Mouse (Mus musculus) layer of hippocampus, postnatal 25 days (tissue): ENCODE data around the gene Tub. TPM values are rescaled to one million over a fixed set of nuclear protein-coding genes. Genes with fewer than 3 reads are reported as not detected.

Source experiments
- DNase-seq, 2 experiments: peaks; one replicate each; pipeline ENCODE4 v3.0.0; 2022; ENCODE audit warnings: mixed read lengths in 2 of 2, low spot score in 1 of 2; ENCODE audit errors: extremely low spot score in 1 of 2
- total RNA-seq, 2 experiments: library from RNA; stranded (reverse); gene quantifications; 2 replicates each; pipeline ENCODE4 v1.2.3; 2021

The Tub gene
- total RNA-seq, 2 experiments from 2014 or later: 159 to 187 TPM

DNA sequence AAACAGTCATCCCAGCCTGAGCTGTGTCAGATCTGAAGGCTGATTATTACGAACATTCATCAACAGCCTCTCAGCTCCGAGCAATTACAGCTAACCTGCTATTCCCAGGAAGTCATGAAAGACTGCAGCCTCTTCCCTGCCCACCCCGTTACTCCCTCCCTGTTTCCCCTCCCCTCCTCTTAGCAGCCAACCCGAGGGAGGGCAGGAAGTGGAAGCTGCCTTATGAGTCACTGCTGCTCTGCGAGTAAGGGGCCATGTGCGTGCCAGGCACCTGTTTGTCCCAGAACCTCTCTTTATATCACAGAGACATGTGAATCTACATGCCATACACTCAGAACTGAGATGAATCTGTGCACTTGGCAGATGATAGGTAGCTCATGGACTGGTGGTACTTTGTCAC lies 18.1 kb downstream of the Tub start:
- no peak for DNase-seq

DNA sequence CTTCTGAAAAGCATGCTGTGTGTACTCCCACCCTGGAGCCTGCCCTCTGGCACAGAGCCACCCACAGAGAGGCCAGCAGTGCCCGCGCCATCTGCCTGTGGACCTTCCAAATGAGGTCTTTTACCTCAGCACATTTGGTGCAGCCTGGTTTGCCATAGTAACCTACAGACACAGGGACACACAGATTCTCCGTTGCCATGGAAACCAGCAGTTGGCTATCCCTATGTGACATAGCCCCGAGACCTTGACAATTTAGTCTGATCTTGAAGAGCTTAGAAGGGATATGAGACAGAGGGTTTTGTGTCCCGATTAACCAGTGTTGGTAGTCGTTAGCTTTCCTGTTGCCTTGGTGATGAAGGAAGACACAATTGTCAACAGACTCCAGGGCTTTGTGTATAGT lies 22.1 kb downstream of the Tub start:
- no peak for DNase-seq

GRCm38 (mm10) chr7:108985934-108986708 lies 36.0 kb downstream of the Tub start:
- DNase-seq: no peak

GRCm38 (mm10) chr7:108991207-108991606 lies 41.1 kb downstream of the Tub start:
- no peak for DNase-seq

DNA sequence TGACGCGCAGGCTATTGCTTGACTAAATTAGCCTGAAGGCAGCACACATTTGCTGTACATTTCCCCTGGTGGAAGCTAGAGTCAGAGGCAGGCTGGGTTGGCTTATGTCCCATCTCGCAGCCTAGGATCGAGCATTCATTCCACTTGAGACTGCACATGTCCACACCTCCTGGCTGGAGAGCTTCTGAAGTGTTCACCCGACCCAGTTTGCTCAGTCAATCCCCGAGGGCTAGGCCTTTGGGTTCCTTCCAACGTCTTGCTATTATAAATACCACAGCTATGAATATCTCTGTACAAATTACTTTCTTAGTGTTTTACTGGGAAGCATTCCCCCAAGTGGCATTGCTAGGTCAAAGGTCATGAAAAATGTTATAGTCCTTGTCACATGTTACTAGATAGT lies 43.1 kb downstream of the Tub start:
- DNase-seq: no peak

- DNase-seq: no peak
Observed at GRCm38 (mm10) chr7:108993881-108994291, 43.7 kb downstream of the Tub start.

GRCm38 (mm10) chr7:108996156-108996555 lies 46.0 kb downstream of the Tub start:
- no peak for DNase-seq

GRCm38 (mm10) chr7:109000315-109000954 lies 50.3 kb downstream of the Tub start:
- DNase-seq: no peak

DNA sequence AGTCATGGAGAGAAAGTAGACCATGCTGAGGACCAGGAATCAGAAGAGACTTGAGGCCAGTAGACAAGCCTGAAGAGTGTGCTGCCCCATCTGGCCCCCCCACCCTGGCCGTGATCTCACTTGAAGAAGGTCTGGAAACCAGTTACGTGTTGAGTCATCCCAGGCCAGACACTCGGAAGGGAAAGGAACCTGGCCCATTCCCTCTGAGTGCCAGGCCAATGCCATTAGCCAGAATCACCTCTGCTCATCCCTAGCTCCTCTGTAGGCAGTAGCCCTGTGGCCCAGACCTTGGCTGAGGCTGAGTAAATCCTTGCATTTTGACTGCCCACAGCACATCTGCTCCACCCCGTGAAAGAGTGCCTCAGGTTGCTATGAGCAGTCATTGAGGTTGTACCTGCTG lies 51.8 kb downstream of the Tub start:
- no peak for DNase-seq

- no peak for DNase-seq
Observed at GRCm38 (mm10) chr7:109003653-109004052, 53.5 kb downstream of the Tub start.

- DNase-seq: no peak
Observed at GRCm38 (mm10) chr7:109009260-109009659, 59.1 kb downstream of the Tub start.

GRCm38 (mm10) chr7:109010720-109011595 lies 60.8 kb downstream of the Tub start:
- DNase-seq: peak; percentile 54 to 62

DNA sequence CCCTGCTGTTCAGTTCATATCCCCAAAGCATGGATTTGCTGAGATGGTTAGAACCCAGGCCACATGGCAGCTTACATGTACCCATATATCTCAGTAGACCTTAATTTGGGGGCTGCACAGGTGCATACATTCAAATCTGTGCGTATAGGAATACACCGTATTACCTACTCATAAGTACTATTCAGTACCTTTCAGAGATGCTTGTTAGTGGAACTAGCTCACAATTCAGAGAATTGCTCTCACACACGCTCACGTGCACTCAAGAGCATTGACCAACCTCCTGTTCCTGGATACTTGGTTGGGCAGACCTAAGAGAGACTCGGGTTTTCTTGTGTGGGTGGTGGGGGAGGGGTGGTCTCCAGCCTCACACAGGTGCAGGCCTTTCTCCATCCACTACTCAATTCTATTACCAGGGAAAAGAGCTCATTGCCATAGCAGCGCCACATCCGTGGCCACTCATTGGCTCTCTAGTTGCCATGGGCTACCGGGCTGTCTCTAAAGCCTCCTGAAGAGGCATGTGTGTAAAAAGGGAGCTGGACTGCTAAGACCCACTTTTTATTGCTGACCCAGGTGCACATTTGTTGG lies 61.5 kb downstream of the Tub start:
- DNase-seq: peak in 1 of 2 experiments; percentile 50

DNA sequence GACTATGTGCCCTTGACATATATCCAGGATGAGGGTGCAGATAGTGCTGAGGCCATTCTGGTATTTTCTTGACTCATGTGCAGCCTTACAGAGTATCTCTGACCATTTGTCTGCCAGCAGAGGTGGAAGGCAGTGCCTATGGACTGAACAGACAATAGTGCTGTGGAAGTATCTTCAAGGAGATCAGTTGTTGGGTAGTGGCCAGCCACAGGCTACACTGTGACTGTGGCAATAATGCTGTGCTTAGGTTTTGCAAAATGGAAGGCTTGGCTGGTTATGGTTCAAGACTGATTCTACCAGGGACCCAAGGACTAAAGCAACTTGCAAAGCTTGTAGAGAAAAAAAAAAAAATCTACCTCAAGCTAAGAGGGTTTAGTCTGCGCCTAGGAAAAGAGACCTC lies 62.4 kb downstream of the Tub start:
- DNase-seq: no peak

DNA sequence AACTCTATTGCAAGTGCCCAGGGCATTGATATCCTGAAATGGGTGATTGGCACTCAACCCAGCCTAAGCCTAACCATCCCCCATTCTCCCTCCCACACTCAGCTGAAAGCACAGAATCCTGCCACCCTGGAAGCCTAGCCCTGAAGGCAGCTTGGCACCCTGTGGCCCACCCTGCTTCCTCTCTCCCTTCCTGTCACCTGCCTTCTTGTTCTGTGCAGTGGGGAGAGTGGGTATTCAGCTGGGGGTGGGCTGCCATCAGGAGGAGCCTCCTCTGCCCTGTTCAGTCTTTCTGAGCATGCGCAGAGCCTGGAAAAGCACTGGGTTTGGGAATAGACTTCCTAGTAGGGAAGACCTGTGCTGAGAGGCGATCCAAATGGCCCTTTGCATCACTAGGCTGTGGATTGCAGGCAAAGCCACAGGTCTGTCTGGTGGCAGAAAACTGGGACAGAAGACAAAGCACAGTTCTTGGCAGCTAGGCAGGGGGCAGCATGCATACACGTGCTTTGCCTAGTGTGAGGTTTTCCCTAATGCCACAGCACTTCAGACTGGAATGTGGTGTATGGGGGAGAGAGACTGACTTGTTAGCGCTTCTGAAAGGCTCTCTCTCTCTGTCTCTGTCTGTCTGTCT lies 63.0 kb downstream of the Tub start:
- DNase-seq: peak in 1 of 2 experiments; percentile 50

DNA sequence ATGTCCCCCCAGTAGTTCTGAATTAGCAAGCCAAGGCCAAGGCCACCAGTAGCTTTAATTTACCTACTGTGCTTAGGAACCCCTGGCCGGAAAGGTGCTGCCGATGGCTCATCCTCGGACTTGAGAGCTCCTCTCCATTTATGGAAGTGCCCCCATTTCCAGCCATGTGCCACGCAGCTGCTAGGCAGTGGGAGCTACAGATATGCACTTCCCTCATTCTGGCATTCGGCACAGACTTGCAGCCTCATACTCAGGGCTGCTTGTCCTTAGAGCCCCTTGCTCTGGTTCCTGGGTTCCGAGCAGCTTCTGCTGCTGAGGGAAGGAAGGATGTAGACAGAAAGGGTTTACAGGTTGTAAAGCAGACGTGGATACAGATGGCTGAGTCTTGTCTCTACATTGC lies 64.7 kb downstream of the Tub start:
- no peak for DNase-seq

GRCm38 (mm10) chr7:109016378-109016923 lies 66.3 kb downstream of the Tub start:
- no peak for DNase-seq

GRCm38 (mm10) chr7:109019243-109019642 lies 69.1 kb downstream of the Tub start:
- DNase-seq: no peak

- peak in 1 of 2 experiments; percentile 75 for DNase-seq
Observed at GRCm38 (mm10) chr7:109021428-109021827, 71.3 kb downstream of the Tub start.

DNA sequence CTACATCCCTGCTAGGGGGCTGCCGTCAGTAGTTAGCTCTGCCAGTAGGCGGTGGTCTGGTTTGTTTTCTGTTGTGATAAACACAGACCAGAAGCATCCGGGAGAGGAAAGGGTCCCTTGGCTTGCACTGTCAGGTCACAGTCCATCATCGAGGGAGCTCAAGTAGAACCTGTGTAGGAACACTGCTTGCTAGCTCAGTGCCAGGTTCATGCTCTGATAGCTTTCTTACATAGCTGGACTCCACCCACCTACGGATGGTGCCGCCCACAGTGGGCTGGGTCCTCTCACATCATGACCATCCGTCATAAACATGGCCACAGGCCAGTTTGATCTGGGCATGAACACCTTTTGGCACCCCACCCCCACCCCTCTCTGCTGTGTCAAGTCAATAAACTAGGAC lies 75.6 kb downstream of the Tub start:
- no peak for DNase-seq
